Mouse (Mus musculus): Measurements from ENCODE around the gene Wdhd1. TPM values are rescaled to one million over a fixed set of nuclear protein-coding genes. Genes with fewer than 3 reads are reported as not detected.

Gene Wdhd1
- polyA plus RNA-seq, 1 experiment = 15.9 TPM

DNA sequence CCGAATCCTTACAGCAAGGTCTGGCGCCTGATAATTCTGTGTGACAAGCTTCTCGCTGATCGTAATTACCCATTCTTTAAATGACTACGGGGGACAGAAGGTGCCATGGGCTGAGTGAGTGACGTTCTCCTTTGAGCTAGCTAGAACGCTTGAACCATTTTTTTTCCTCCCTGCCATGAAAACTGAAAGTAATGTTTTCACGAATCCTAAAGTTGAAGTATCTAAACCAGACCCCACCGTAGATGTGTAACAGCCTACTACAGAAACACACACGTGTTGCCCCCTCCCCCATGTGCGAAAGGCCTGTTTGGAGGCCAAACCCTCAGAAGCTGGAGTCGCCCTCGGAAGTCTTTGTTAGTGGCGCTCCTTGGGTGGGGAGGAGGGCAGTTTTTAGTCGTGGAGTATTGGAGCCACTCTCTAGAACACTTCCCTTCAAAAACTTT lies 22.2 kb upstream of the Wdhd1 start:
- TF ChIP-seq POLR2A (IDR thresholded peaks at IDR 0.05; ENCODE audit: borderline replicate concordance, extremely low read depth, insufficient read depth, insufficient read length, poor library complexity, severe bottlenecking) = no peak
- no peak for TF ChIP-seq CTCF (IDR thresholded peaks at IDR 0.05; ENCODE audit: borderline replicate concordance, extremely low read depth, insufficient read depth, insufficient read length)
- DNase-seq (ENCODE audit: low read depth) = peak; percentile 66

DNA sequence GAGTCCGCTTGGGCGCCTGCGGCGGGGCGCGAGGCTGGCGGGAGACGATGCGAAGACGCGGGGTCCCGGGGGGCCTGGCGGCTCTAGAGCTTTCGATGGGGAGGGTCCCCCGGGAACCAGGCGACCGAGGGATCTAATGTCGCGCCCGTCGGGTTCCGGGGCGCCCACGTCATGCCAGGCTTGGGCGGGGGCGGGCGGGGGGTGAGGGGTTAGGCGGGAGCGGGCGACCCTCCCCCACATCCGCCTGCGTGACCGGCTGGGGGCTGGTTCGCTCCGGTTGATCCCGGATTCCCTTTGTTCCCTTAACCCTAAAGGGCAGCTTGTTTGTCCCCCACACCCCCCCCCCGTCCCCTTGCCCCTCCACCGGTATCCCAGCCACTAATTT lies 21.7 kb upstream of the Wdhd1 start:
- TF ChIP-seq CTCF (IDR thresholded peaks at IDR 0.05; ENCODE audit: borderline replicate concordance, extremely low read depth, insufficient read depth, insufficient read length) (no peak), POLR2A (IDR thresholded peaks at IDR 0.05; ENCODE audit: borderline replicate concordance, extremely low read depth, insufficient read depth, insufficient read length, poor library complexity, severe bottlenecking) (no peak)
- peak; percentile 75 for DNase-seq (ENCODE audit: low read depth)

GRCm38 (mm10) chr14:47297785-47298407 lies 21.2 kb upstream of the Wdhd1 start, which contains the start of gene Mapk1ip1l:
Gene Mapk1ip1l, plus strand, starts transcription at chr14:47298266.
- DNase-seq (ENCODE audit: low read depth) = peak; percentile 93
- TF ChIP-seq CTCF (IDR thresholded peaks at IDR 0.05; ENCODE audit: borderline replicate concordance, extremely low read depth, insufficient read depth, insufficient read length) (peak; percentile 92), POLR2A (IDR thresholded peaks at IDR 0.05; ENCODE audit: borderline replicate concordance, extremely low read depth, insufficient read depth, insufficient read length, poor library complexity, severe bottlenecking) (peak; percentile 76)

DNA sequence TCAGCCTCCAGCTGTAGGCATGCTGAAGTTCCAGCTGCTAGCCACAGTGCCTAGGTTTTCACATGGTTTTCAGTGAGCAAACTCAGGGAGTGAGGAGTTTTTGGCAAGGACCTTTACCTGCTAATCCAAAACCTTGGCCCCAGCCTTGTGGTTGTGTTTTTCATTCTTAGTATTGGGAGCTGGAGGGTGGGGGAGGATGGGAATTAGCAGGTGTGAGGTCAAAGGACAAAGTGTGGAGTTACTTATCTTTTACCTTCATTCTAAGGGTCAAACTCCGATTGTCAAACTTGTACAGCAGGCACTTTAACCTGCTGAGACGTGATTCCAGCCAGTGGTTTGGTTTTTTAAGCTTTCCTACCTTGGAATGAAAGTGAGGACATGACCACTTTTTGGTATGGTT lies 19.6 kb upstream of the Wdhd1 start:
- TF ChIP-seq CTCF (IDR thresholded peaks at IDR 0.05; ENCODE audit: borderline replicate concordance, extremely low read depth, insufficient read depth, insufficient read length) = no peak
- no peak for TF ChIP-seq POLR2A (IDR thresholded peaks at IDR 0.05; ENCODE audit: borderline replicate concordance, extremely low read depth, insufficient read depth, insufficient read length, poor library complexity, severe bottlenecking)
- no peak for DNase-seq (ENCODE audit: low read depth)

- TF ChIP-seq POLR2A (IDR thresholded peaks at IDR 0.05; ENCODE audit: borderline replicate concordance, extremely low read depth, insufficient read depth, insufficient read length, poor library complexity, severe bottlenecking) (no peak), CTCF (IDR thresholded peaks at IDR 0.05; ENCODE audit: borderline replicate concordance, extremely low read depth, insufficient read depth, insufficient read length) (no peak)
- peak; percentile 17 for DNase-seq (ENCODE audit: low read depth)
These were observed 17.5 kb upstream of the Wdhd1 start for GRCm38 (mm10) chr14:47294136-47294535.

DNA sequence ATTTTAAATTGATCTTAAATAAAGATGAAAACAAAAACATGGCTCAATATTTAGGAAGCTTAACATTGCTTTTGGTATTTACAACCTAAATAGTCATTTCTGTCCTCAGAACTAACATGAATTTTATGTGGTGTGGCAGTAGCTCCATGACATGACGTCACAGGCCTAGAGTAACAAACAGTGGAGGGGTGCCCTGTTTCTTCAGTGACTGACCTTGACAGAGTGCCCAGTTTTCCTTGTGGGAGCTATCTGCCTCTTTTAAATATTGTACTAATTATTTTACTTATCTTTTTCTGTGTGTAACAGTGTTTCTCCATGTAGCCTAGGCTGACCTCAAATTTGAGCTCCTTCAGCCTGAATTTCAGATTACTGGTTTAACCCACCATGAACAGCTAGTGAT lies 15.1 kb upstream of the Wdhd1 start:
- TF ChIP-seq POLR2A (IDR thresholded peaks at IDR 0.05; ENCODE audit: borderline replicate concordance, extremely low read depth, insufficient read depth, insufficient read length, poor library complexity, severe bottlenecking) = no peak

DNA sequence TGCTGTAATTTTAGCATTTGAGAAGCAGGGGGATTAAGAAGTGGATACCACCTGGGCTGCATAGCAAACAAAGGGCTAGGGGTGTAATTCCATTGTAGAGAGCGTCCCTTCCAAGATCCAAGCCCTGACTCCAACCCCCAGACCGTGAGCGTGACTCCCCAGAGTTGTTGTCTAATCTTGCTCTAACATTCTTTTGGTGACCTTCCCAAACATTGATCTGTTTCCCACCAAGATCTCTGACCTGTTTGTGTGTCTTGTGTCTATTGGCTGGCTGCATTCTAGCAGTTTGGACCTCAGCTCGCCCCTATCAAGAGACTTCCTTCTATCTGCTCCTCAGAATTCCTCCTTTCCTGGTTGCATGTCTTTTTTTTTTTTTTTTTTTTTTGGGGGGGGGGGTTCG lies 10.4 kb upstream of the Wdhd1 start:
- DNase-seq (ENCODE audit: low read depth) = no peak
- TF ChIP-seq POLR2A (IDR thresholded peaks at IDR 0.05; ENCODE audit: borderline replicate concordance, extremely low read depth, insufficient read depth, insufficient read length, poor library complexity, severe bottlenecking) (no peak), CTCF (IDR thresholded peaks at IDR 0.05; ENCODE audit: borderline replicate concordance, extremely low read depth, insufficient read depth, insufficient read length) (no peak)

More for the DNA sequence above, 15.1 kb upstream of the Wdhd1 start:
- DNase-seq (ENCODE audit: low read depth) = no peak

GRCm38 (mm10) chr14:47286215-47286614 lies 9.6 kb upstream of the Wdhd1 start:
- TF ChIP-seq CTCF (IDR thresholded peaks at IDR 0.05; ENCODE audit: borderline replicate concordance, extremely low read depth, insufficient read depth, insufficient read length) = no peak
- no peak for TF ChIP-seq POLR2A (IDR thresholded peaks at IDR 0.05; ENCODE audit: borderline replicate concordance, extremely low read depth, insufficient read depth, insufficient read length, poor library complexity, severe bottlenecking)
- DNase-seq (ENCODE audit: low read depth) = no peak

- no peak for DNase-seq (ENCODE audit: low read depth)
- TF ChIP-seq CTCF (IDR thresholded peaks at IDR 0.05; ENCODE audit: borderline replicate concordance, extremely low read depth, insufficient read depth, insufficient read length) = no peak
- no peak for TF ChIP-seq POLR2A (IDR thresholded peaks at IDR 0.05; ENCODE audit: borderline replicate concordance, extremely low read depth, insufficient read depth, insufficient read length, poor library complexity, severe bottlenecking)
These were observed 8.6 kb upstream of the Wdhd1 start for GRCm38 (mm10) chr14:47285271-47285670.

DNA sequence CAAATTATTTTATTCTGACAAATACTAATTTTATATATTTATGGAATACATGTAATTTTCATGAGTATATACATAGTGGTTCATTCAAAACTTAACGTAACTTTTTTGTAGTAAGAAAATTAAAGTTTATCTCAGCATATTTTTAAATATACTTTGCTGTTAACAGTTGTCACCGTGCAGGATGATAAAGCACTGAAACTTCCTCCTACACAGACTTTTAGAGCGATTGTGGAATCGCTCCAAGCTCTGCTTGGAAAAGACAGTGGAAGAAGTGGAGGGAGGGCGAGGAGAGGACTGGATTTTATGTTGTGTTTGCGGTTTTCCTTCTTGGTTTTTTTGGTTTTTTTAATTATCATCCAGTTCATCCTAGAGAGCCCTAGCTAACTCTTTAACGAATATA lies 6.9 kb upstream of the Wdhd1 start:
- TF ChIP-seq POLR2A (IDR thresholded peaks at IDR 0.05; ENCODE audit: borderline replicate concordance, extremely low read depth, insufficient read depth, insufficient read length, poor library complexity, severe bottlenecking) (no peak), CTCF (IDR thresholded peaks at IDR 0.05; ENCODE audit: borderline replicate concordance, extremely low read depth, insufficient read depth, insufficient read length) (no peak)
- no peak for DNase-seq (ENCODE audit: low read depth)

DNA sequence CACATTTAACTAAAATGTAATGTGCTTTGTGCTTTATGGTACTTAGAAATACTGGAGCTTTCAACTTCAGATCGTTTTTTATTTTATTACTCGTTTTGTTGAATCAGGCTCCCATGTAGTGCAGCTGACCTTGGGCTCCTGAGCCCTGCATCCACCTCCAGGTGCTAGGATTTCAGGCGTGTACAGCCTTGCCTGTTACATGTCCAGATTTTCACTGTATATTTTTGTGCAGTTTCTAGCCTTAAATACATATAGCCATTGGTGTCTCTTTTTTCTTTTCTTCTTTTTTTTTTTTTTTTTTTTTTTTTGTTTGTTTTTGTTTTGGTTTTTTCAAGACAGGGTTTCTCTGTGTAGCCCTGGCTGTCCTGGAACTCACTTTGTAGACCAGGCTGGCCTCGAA lies 4.9 kb upstream of the Wdhd1 start:
- TF ChIP-seq POLR2A (IDR thresholded peaks at IDR 0.05; ENCODE audit: borderline replicate concordance, extremely low read depth, insufficient read depth, insufficient read length, poor library complexity, severe bottlenecking) (no peak), CTCF (IDR thresholded peaks at IDR 0.05; ENCODE audit: borderline replicate concordance, extremely low read depth, insufficient read depth, insufficient read length) (no peak)
- no peak for DNase-seq (ENCODE audit: low read depth)

DNA sequence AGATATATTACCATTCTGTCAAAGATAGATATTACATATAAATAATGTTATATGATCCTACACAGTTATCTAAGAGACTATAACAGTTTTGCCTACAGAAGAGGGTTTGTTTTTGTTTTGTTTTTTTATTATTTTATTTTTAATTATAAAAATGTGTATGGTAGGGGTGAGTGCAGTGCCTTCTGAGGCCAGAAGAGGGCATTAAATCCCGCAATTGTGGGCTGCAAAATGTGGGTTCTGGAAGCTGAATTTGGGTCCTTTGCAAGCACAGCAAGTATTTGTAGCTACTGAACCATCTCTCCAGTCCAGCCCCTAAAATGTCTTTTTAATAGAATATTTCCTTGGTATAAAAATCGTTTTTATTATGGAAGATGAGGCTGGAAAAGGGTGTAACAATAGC lies 2.4 kb upstream of the Wdhd1 start:
- TF ChIP-seq POLR2A (IDR thresholded peaks at IDR 0.05; ENCODE audit: borderline replicate concordance, extremely low read depth, insufficient read depth, insufficient read length, poor library complexity, severe bottlenecking) = no peak
- peak; percentile 24; the same call in 1 of the 2 replicates for TF ChIP-seq CTCF (IDR thresholded peaks at IDR 0.05; ENCODE audit: borderline replicate concordance, extremely low read depth, insufficient read depth, insufficient read length)
- no peak for DNase-seq (ENCODE audit: low read depth)
